Mouse (Mus musculus) lung, adult 2 months (tissue): Measurements from ENCODE around the gene A630001G21Rik.

ENCODE experiments used
- CTCF ChIP-seq: fragments of 200-500 bp; IDR thresholded peaks from 2 replicates; pipeline ENCODE4 v1.5.1; 2011; ENCODE audit warnings: mild to moderate bottlenecking, low read length, control low read depth; ENCODE audit not compliant: insufficient read depth
- POLR2A ChIP-seq: fragments of 200-500 bp; IDR thresholded peaks from 2 replicates; pipeline ENCODE4 v1.6.1; 2011; ENCODE audit warnings: low read depth, mild to moderate bottlenecking, control low read depth, low read length, borderline replicate concordance; ENCODE audit errors: extremely low read depth

GRCm38 (mm10) chr1:85767754-85768153 lies 10.7 kb downstream of the A630001G21Rik start:
- TF ChIP-seq CTCF (no peak), POLR2A (no peak)
